Mouse (Mus musculus) CD4-positive, CD25-positive, alpha-beta regulatory T cell, adult 9 weeks (primary cell): Measurements from ENCODE around the gene AC140267.1. TPM values are rescaled to one million over a fixed set of nuclear protein-coding genes. Genes with fewer than 3 reads are reported as not detected.

ENCODE experiments used
- polyA plus RNA-seq: library from polyadenylated mRNA; unstranded; fragments of 100-300 nt; shearing (Covaris generic); gene quantifications from one replicate; pipeline ENCODE4 v1.2.1, GENCODE M21; 2017

The AC140267.1 gene
- not detected for polyA plus RNA-seq

DNA sequence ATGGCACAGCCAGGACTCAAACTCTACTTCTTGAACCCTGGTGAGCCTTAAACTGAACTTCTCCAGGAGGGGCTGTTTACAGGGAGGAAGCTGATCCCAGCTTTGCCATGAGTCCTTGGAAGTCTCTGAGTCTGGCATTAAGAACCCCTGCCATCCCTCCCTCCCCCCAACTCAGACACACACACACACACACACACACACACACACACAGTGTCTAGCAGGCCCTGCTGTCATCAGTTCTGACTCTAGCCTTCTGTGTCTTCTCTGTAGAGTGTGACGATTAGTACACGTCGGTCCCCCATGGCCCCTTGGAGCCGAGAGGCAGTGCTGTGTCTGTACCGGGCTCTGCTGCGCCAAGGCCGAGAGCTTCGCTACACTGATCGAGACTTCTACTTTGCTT, at the start of gene AC140267.1:
TSS of gene AC140267.1 (plus strand) at position 301 of the 400 bp plus-strand sequence.

DNA sequence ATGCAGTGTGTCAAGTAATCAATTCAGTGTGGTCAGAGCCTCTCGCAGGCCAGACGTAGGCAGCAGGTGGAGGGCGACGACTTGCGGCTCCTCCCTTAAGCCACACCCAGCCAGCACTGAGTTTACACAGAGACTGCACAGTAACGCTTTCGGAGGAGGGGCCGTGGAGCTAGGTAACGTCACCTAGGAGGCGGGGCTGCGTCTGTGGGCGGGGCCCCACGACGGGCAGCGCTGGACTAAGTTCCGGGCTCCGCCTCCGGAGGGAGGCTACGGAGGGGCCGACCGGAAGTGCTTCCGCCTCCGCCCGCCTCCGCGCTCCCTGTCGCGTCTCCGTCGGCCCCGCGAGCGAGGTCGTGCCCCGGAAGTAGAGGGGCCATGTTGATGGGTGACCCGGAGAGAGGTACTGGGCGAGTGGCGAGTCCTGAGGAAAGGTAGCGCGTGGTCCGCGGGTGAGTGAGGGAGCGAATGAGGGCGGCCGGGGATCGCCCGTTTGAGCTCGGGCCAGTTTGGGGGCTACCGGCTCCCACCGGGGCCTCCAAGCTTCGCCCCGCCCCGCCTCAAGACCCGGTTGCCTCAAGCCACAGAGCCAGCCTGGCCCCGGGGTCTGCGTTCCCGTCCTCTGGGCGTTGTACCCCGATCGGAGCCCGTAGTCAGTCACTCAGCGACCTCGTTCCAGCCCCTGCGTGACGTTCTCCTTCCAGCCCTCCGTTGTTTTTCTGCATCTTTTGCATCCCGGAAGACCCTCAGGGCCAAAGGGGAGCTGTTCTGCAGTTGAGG, 1.7 kb upstream of the AC140267.1 start, which contains the start of gene Mief1:
TSS of gene Mief1 (plus strand) at position 286 of the 777 bp plus-strand sequence.

DNA sequence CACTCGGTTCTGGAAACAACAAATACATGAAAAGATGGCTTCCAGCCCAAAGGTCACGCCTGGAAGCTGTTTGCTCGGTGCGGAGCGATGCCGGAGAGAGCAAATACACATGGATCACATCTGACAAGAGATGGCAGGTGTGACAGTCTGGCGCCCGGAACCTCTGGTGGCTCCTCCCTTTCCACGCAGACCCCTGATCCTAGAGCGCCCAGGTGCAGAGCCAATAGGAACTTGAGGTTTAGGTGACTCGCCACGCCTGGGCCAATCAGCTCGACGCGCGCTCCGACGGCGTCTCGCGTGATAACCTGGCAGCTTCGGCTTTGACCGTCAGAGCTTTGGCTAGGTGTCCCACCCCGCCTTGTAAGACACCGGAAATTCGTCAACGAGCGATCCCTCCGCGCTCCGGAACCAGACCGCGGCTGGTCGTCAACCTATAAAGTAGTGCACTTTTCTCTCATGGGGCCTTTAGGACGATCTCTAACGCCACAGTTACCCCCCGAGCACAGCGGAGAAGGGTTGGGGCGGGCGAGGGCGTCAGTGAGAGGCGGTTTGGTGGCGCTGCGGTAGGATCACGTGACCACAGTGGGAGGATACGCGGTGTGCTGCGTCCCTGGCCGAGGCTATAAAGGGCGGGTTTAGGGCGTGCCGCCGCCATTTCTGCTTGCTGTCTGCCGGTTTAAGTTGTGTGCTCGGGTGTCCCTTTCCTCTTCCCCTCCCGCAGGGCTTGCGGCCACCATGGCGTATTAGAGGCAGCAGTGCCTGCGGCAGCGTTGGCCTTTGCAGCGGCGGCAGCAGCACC, 19.4 kb downstream of the AC140267.1 start, which contains the start of gene Atf4:
TSS of gene Atf4 (plus strand) at position 338 of the 799 bp plus-strand sequence.

DNA sequence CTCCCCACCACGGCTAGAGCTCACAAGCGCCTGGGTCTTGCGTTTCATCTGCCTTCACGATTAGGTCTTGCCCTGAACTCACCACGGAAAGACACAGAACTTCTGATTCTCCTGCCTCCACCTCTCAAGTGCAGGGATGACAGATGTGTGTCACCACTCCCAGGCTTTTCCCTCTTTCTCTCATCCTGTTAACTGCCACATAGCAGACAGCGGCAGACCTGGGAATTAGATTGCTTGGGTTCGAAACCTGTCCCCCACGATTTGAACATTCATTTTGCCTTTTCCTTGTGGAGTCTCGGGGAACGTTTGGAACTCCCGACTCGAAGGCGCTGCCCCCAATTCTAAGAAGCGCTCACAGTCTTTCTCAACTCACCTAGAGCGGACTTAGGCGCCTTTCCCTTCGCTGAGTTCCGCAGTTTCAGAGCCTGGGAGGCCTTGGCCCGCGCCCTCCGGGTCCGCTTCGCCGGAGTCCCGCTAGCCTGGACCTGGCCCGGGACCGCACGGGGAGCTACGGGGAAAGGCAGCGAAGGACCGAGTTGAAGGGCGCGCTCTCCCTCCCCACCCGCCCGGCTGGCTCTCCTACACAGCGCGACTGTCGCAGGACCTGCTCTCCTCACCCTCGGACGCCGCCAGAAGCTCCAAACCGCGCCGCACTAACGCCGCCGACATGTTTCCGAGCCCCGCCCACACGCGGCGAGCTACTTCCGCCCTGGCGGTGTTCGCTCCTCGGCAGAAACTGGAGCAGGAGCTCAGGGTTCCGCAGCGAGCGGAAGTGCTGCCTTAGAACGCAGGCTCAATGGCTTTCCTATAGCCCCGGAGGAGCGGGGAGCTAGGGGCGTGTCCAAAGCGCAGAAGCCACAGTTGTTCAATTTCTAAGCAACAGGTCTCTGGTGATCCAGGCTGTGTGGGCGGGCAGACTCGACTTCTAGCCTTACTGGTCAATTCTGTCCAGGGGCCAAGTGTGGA, 28.3 kb downstream of the AC140267.1 start, which contains the start of gene Rps19bp1:
TSS of gene Rps19bp1 (minus strand) at position 706 of the 966 bp plus-strand sequence.

Other genes starting within 250 kb of the AC140267.1 start
- gene Pdgfb, start 220.9 kb upstream of the AC140267.1 start, polyA plus RNA-seq, result 1.0 TPM
- gene Syngr1, start 144.5 kb upstream of the AC140267.1 start, polyA plus RNA-seq, result 0.32 TPM
- 2,051 TPM for gene Rpl3, start 144.0 kb upstream of the AC140267.1 start, polyA plus RNA-seq
- gene Tab1, start 102.7 kb upstream of the AC140267.1 start, polyA plus RNA-seq, result 27.7 TPM
- gene Mgat3, start 62.1 kb upstream of the AC140267.1 start, polyA plus RNA-seq, result not detected
- gene Mief1, start 1.8 kb upstream of the AC140267.1 start, polyA plus RNA-seq, result 36.4 TPM
- 127 TPM for gene Atf4, start 19.3 kb downstream of the AC140267.1 start, polyA plus RNA-seq
- gene Rps19bp1, start 28.5 kb downstream of the AC140267.1 start, polyA plus RNA-seq, result 23.2 TPM
- gene Cacna1i, start 51.4 kb downstream of the AC140267.1 start, polyA plus RNA-seq, result 0.02 TPM